Mouse (Mus musculus): ENCODE data around the gene Desi1.

The Desi1 gene

GRCm38 (mm10) chr15:81966062-81966829 lies 67.4 kb downstream of the Desi1 start:
- DNase-seq (ENCODE audit: low read depth, low spot score) = no peak

GRCm38 (mm10) chr15:81964980-81965545 lies 68.6 kb downstream of the Desi1 start:
- no peak for DNase-seq (ENCODE audit: low read depth, low spot score)

GRCm38 (mm10) chr15:81964262-81964661 lies 69.4 kb downstream of the Desi1 start:
- no peak for DNase-seq (ENCODE audit: low read depth, low spot score)

- DNase-seq (ENCODE audit: low read depth, low spot score) = no peak
Measured at GRCm38 (mm10) chr15:81961078-81961451, 72.6 kb downstream of the Desi1 start.

GRCm38 (mm10) chr15:81960171-81961077 lies 73.2 kb downstream of the Desi1 start, which contains the start of gene Pmm1:
Pmm1 (minus strand) TSS chr15:81960930.
- DNase-seq (ENCODE audit: low read depth, low spot score) = peak; percentile 100

GRCm38 (mm10) chr15:81958906-81959305 lies 74.8 kb downstream of the Desi1 start:
- no peak for DNase-seq (ENCODE audit: low read depth, low spot score)

GRCm38 (mm10) chr15:81957598-81957997 lies 76.1 kb downstream of the Desi1 start:
- no peak for DNase-seq (ENCODE audit: low read depth, low spot score)

- DNase-seq (ENCODE audit: low read depth, low spot score) = peak; percentile 76
Measured at GRCm38 (mm10) chr15:81956457-81956856, 77.2 kb downstream of the Desi1 start.

- DNase-seq (ENCODE audit: low read depth, low spot score) = no peak
Measured at GRCm38 (mm10) chr15:81955414-81955813, 78.2 kb downstream of the Desi1 start.

- no peak for DNase-seq (ENCODE audit: low read depth, low spot score)
Measured at GRCm38 (mm10) chr15:81954716-81955115, 78.9 kb downstream of the Desi1 start.

GRCm38 (mm10) chr15:81954151-81954583 lies 79.5 kb downstream of the Desi1 start:
- DNase-seq (ENCODE audit: low read depth, low spot score) = no peak

GRCm38 (mm10) chr15:81952310-81952709 lies 81.4 kb downstream of the Desi1 start:
- no peak for DNase-seq (ENCODE audit: low read depth, low spot score)

- no peak for DNase-seq (ENCODE audit: low read depth, low spot score)
Measured at GRCm38 (mm10) chr15:81951159-81951558, 82.5 kb downstream of the Desi1 start.

GRCm38 (mm10) chr15:81950716-81951115 lies 82.9 kb downstream of the Desi1 start:
- no peak for DNase-seq (ENCODE audit: low read depth, low spot score)

- no peak for DNase-seq (ENCODE audit: low read depth, low spot score)
Measured at GRCm38 (mm10) chr15:81949476-81950131, 84.1 kb downstream of the Desi1 start.

GRCm38 (mm10) chr15:81949076-81949475 lies 84.6 kb downstream of the Desi1 start:
- DNase-seq (ENCODE audit: low read depth, low spot score) = no peak

GRCm38 (mm10) chr15:81943176-81943749 lies 90.4 kb downstream of the Desi1 start:
- no peak for DNase-seq (ENCODE audit: low read depth, low spot score)
